Mouse (Mus musculus) liver, adult (tissue): ENCODE results near the gene Tnfrsf13b.

Experiments
- GATA4 ChIP-seq: IDR thresholded peaks from 2 replicates; pipeline ENCODE4 v1.6.1; 2014; ENCODE audit warnings: mild to moderate bottlenecking, low read length; ENCODE audit not compliant: insufficient replicate concordance

Gene Tnfrsf13b

GRCm38 (mm10) chr11:61116226-61116625 lies 10.3 kb upstream of the Tnfrsf13b start:
- TF ChIP-seq GATA4, result no peak

GRCm38 (mm10) chr11:61119996-61120583 lies 6.5 kb upstream of the Tnfrsf13b start:
- no peak for TF ChIP-seq GATA4

GRCm38 (mm10) chr11:61122283-61122768 lies 4.2 kb upstream of the Tnfrsf13b start:
- no peak for TF ChIP-seq GATA4

- TF ChIP-seq GATA4, result no peak
Measured at GRCm38 (mm10) chr11:61122769-61123288, 3.7 kb upstream of the Tnfrsf13b start.

GRCm38 (mm10) chr11:61123886-61124285 lies 2.7 kb upstream of the Tnfrsf13b start:
- no peak for TF ChIP-seq GATA4

- no peak for TF ChIP-seq GATA4
Measured at GRCm38 (mm10) chr11:61125970-61126369, 585 bp upstream of the Tnfrsf13b start.

- no peak for TF ChIP-seq GATA4
Measured at GRCm38 (mm10) chr11:61127421-61128055, 983 bp downstream of the Tnfrsf13b start.

GRCm38 (mm10) chr11:61129305-61129704 lies 2.8 kb downstream of the Tnfrsf13b start:
- no peak for TF ChIP-seq GATA4

- no peak for TF ChIP-seq GATA4
Measured at GRCm38 (mm10) chr11:61132943-61133342, 6.4 kb downstream of the Tnfrsf13b start.

GRCm38 (mm10) chr11:61141693-61142092 lies 15.1 kb downstream of the Tnfrsf13b start:
- no peak for TF ChIP-seq GATA4

GRCm38 (mm10) chr11:61142262-61142661 lies 15.7 kb downstream of the Tnfrsf13b start:
- no peak for TF ChIP-seq GATA4

GRCm38 (mm10) chr11:61142941-61143530 lies 16.5 kb downstream of the Tnfrsf13b start:
- TF ChIP-seq GATA4, result no peak

GRCm38 (mm10) chr11:61143564-61144469 lies 17.3 kb downstream of the Tnfrsf13b start:
- TF ChIP-seq GATA4, result no peak

GRCm38 (mm10) chr11:61145551-61145950 lies 19.0 kb downstream of the Tnfrsf13b start:
- TF ChIP-seq GATA4, result no peak
